Mouse (Mus musculus): ENCODE data around the gene Ly6g5c.

Ly6g5c gene

DNA sequence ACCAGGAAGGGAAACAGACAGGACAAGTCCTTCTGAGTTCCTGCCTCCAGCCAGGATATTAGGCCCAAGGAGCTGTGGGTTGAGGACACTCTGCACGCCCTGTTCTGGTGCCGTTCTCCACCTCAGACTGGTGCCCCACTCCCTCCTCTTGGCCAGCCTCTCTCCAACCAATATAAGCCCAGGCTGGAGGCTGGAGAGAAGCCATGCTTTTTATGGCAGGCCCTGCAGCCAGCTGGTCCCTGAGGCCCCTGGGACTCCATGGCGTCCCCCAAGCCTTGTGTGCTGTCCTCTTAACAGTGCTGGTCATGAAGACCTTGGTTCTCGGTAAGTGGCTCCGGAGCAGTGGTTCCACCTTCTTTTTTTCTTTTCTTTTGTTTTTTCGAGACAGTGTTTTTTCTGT is at the start of gene Ly6g5c:
TSS of gene Ly6g5c (plus strand) at position 183 of the 400 bp plus-strand sequence.
- no peak for DNase-seq (ENCODE audit: low spot score in 2 of 2)

DNA sequence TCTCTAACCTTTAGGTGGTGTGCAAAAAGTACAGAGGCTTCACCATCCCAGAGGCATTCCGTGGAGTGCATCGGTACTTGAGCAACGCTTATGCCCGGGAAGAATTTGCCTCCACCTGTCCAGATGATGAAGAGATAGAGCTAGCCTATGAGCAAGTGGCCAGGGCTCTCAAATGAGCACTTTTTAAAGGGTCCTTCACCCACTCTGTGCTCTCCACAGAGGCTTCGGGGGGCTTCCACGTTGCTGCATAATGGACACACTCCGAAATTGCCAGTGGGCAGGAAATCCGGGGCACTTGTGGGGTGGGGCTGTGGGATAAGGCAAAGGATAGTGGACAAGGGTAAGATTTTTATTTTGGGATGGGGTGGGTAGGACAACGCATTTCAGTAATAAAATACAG is 49.8 kb upstream of the Ly6g5c start:
- DNase-seq (ENCODE audit: low spot score in 2 of 2) = no peak

DNA sequence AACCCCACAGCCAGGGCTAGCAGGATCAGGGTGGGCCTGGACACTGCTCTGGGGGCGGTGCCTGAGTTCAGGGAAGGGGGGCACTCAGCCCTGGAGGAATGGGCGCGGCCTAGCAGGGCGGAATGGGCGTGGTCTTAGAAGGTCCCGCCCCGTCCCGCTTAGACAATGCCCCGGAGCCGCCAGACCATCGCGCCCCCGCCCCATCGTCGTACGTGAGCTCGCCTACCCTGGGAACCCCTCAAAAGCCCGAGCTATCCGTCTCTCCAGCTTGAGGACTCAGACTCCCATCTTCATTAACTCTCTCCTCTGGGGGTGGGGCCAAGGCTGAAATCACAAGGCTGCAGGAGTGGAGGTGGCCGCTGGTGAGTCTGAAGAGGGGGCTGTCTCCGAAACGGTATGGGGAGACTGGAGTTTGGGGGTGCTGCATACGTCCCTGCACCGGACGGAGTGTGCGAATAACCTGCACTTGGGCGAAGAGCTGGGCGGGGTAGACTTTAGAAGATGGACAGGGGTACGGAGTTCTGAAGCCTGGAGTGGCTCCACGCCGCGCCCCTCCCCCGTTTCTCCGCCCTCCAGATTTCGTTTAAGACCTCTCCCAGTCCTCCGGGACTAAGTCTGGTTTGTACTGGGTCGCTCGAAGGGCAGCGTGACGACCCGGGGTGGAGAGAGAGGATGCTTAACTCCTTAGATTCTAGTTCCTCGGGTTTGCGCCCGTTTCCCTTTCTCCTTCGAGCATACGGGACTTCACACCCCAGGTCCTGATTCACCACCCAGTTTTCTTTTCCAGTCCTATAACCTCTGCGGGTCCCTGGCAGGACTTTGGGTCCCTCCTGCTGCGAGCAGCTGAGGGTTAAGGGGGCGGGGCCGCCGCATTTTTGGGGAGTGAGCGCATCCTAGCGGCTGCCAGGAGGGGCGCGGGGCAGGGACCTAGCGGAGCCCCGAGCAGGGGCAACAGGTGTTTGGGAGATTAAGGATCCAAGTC is 48.9 kb upstream of the Ly6g5c start, which contains the start of gene Ddah2:
TSS of gene Ddah2 (plus strand) at position 125 of the 982 bp plus-strand sequence.
- peak; percentile 84 to 94 for DNase-seq (ENCODE audit: low spot score in 2 of 2)

DNA sequence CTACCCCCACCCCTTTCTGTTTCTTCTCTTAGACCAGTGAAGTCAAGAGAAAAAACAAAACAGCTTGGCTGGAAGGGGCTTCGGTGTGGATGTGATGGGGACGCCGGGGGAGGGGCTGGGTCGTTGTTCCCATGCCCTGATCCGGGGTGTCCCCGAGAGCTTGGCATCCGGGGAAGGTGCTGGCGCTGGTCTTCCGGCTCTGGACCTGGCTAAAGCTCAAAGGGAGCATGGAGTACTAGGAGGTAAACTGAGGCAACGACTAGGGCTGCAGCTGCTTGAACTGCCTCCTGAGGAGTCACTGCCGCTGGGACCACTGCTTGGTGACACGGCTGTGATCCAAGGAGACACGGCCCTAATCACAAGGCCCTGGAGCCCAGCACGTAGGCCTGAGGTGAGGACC is 48.0 kb upstream of the Ly6g5c start:
- no peak for DNase-seq (ENCODE audit: low spot score in 2 of 2)

DNA sequence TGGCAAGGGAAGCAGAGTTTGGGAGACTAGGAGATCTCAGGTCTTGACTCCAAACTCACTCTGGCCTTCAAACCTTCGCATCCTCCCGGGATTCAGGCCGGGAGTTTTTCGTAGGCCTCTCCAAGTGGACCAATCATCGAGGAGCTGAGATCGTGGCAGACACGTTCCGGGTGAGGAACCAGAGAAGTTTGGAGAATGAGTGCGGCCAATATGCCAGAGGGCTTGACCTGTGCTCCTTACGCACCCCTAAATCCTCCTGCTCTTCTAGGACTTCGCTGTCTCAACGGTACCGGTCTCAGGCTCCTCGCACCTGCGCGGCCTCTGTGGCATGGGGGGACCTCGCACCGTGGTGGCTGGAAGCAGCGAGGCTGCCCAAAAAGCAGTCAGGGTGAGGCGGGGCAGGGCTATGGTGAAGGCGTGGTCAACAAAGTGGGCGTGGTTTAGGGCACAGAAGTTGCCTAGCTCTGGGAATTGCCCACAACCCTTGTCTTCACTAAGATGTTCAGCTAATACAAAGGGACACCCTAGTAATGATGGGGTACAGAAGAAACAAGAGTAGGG is 47.3 kb upstream of the Ly6g5c start:
- no peak for DNase-seq (ENCODE audit: low spot score in 2 of 2)

DNA sequence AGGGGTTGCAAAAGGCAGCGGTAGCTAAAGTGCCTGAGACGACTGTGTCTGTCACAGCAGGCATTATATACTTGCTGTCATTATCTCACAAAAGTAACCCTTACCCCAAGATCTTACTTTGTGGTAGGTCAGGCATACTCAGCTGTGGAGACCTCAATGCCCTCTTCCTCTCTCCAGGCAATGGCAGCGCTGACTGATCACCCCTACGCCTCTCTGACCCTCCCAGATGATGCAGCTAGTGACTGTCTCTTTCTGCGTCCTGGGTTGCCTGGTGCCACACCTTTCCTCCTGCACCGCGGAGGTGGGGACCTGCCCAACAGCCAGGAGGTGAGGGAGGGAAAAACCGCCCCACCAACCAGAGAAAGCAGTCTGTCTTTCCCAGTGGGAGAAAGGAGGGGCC is 46.8 kb upstream of the Ly6g5c start:
- no peak for DNase-seq (ENCODE audit: low spot score in 2 of 2)

DNA sequence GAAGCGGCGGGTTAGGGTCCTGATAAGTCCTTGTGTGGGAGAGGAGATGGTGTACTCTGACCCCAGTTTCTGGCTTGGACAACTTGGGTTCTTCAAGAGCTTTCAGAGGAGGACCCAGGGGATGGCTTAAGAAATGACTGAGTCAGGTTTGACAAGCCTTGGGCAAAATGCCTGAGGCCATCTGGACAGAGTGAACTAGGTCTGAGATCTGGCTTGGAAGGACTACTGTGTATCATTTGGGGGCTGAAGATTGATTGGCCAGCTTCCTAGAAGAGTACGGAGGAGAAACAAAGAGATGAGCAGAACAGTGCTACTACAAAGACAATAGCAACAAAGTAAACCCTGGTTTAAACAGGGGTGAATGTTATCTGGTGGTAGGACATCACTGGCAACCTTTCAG is 44.6 kb upstream of the Ly6g5c start:
- no peak for DNase-seq (ENCODE audit: low spot score in 2 of 2)

DNA sequence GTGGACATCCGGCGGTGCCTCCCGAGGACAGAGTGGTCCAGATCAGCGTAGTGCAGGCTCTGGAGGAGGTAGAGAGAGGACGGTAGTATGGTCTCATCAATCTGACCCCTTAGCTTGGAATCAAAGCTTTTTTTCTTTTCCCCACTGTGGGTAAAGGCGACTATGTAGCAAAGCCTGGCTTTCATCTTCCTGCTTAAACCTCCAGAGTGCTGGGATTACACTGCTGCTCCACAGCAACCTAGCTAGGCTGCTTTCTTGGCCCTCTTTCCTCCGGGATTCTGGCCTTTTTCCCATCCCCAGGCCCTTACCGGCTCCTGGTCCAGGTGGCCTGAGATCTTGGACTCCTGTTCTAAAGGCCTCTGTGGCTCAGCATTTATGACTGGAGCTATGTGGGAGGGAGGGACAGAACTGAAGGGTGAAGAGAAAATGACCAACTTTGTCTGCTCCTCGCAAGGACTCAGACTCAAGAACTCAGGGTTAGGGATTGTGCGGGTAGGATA is 43.7 kb upstream of the Ly6g5c start:
- DNase-seq (ENCODE audit: low spot score in 2 of 2) = no peak

DNA sequence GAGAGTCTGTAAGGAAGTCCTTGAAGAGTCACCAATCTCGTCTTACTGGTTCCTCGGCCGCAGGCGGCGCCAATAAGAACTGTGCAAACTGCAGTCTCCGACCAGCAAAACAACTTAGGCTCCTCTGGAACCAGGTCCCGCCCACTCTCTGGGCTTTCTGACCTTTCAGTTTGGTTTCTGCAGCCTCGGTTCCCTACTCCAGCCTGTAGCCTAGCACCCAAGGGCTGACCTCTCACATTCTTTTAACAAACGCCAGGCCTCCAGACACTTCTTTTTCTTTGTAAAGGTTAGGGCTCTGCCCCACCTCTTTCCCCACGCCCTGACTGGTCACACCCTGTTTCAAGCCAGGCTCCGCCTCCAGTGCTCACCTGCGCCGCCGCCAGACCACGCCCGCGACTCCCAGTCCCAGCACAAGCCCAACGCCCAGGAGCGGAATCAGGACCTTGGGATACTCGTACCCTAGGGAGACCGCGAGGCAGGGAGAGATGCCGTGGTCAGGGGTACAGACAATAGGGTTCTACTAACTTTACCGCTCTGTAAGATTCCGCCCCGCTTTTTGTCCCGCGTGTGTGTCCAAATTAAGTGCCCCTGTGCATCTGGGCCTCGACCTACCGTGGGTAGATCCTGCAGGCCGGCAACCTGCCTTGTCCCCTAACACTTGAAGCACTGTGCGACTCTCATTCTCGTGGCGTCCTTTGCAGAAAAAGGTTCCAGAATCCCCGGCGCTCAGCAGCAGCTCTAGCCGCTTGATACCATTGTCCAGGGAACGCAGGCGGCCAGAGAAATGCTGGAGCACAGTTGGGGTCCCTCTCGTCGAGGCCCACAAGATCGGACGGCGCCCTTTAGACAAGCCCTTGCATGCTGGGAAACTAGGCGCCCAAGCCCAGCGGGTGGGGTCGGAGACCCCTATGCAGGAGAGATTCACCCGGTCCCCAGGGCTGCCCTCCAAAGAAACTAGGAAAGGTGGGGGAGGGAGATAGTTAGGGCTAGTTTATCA is 42.8 kb upstream of the Ly6g5c start, which contains the start of gene Ly6g6c:
TSS of gene Ly6g6c (plus strand) at position 438 of the 997 bp plus-strand sequence.
- no peak for DNase-seq (ENCODE audit: low spot score in 2 of 2)

DNA sequence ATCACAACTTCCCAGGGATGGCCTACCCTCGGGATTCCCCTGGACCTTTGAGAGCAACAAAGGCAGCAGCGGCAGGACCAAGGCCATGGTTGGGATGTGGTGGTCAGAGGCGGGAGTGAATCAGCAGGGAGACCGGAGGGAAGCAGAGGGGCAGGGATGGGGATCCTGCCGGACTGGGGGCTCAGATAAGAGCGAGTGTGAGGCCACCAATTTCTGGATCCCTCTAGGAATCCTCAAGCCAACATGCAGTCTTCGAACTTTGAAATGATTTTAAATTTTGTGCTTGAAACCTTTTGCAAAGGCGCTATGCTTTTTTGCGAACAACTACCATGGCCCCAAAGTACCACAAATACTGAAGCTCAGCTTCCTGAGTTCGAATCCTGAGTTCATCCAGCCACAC is 42.0 kb upstream of the Ly6g5c start, which contains the start of gene Mpig6b:
TSS of gene Mpig6b (minus strand) at position 101 of the 400 bp plus-strand sequence.
- DNase-seq (ENCODE audit: low spot score in 2 of 2) = no peak

DNA sequence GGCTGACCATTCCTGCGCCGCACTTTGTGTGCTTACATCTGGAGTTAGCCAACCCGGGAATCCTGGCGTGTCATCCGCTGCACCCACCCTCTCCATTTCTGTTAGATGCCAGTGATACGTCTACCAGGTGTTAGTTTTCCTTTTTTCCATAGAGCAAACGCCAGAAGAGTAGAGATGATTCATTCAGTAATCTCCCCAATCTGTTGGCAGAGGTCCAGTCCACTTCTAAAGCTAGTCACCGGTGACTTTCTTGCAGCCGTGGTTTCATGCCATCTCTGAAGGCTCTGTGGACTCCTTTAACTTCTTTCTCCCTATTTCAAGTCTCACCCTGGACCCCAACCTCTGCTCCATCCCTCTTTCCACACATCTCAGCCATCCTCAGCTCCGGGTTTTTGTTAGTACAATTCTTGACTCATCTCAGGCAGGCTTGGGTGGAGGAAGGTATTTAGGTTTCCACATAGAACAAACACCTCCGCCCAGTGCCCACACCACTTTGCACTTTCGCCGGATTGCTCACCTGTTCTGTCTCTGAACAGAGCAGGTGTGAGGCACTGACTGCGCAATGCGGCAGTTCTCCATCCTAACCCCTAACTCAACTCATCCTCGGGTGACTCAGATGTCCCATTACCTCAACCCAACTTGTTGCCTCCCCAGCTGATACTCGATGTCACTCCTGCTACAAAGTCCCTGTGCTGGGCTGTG is 39.7 kb upstream of the Ly6g5c start:
- no peak for DNase-seq (ENCODE audit: low spot score in 2 of 2)

DNA sequence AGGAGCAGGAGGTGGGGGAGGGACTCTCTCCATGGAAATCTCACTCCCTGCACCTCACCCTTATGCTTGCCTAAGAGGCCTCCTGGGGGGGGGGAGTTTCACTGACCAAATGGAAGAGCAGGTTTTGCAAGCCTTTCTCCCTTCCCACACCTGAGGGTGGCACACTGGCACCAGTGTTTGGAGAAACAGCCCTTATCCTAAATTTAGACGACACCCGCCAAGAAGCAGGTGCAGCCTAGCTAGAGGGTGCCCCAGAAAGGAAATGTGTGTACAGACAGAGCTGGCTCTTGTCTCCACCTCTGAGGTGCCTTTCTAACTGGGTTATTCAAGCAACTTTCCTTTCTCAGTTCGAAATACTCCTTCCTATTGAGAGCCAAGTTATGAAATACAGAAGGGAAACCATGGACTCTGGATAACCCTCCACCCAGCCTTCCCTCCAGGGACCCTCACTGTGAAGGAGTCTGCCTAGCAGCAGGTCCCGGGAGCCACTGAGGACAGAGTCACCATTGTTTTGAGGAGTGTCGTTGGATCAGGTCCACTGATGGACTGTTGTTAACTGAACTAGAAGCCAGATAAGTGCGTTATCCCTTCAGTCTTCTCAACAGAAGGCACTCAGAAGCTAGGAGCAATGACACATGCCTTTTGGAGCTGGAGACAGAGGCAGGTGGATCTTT is 37.4 kb upstream of the Ly6g5c start:
- peak; percentile 68 to 78 for DNase-seq (ENCODE audit: low spot score in 2 of 2)

DNA sequence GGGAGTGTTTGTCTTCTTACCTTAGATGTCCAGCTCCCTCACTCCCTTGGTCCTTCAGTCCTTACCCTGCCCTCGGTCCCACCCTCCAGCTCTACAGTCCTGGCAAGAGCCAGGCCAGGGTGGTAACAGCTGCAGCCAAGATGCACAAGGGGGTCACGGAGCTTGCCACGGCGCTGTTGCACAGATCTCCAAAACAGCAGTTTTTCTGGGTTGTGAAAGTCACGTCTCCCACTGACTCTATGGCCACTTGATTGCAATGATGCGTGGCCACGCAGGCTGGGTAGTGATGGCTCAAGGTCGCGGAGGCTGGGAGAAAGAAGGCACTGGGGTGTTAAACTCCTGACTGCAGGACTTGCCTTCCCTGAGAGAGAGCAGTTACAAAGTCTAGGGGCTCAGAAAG is 36.6 kb upstream of the Ly6g5c start:
- no peak for DNase-seq (ENCODE audit: low spot score in 2 of 2)

DNA sequence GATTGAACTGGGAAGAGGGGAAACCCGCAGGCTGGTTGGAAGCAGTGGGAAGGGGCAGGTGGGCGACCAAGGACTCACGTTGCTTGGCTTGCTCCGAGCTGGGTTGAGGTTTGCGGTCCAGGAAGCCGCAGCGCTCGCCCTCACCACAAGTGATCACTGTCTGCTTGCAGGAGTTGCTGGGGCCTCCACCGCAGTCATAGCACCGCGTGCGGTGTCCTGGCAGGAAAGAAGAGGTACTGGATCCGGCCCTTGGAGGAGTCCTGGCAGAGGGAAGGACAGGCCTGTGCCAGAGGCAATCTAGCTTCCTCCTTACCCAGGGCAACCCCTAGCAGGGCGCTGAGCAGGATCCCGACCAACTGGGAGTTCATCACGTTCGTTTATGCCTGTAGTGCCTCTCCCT is 34.0 kb upstream of the Ly6g5c start:
- DNase-seq (ENCODE audit: low spot score in 2 of 2) = peak; percentile 24 to 37

DNA sequence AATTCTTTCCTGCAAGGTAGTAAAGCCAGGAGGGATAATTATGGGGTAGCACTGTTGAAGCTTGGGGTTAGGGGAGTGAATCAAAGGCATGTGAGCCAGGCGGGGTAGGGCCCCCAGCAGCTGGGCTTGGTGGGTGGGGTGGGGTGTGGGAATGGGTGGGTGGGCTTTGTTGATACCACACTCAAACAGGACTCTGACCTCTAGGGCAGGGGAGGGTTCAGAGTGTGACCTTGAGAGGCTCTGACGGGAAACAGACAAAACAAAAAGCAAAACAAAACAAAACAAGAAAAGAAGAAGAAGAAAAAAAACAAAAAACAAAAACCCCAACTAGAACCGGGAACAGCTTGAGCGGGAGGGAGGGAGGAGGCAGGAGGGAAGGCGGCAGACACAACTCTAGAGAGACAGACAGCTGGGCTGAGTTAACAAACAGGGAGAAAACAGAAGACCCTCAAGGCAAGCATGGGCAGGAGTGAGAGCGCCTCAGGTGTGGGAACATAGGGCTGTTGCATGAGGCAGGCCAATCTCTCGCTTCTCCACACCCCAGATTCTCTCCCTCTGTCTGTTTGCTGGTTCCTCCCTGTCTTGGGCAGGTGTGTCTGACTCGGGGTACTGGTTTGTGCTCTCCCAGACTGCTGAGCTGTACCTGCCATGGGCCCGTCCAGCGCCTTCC is 31.4 kb upstream of the Ly6g5c start, which contains the start of gene Ly6g6e:
TSS of gene Ly6g6e (plus strand) at position 396 of the 670 bp plus-strand sequence.
- no peak for DNase-seq (ENCODE audit: low spot score in 2 of 2)

DNA sequence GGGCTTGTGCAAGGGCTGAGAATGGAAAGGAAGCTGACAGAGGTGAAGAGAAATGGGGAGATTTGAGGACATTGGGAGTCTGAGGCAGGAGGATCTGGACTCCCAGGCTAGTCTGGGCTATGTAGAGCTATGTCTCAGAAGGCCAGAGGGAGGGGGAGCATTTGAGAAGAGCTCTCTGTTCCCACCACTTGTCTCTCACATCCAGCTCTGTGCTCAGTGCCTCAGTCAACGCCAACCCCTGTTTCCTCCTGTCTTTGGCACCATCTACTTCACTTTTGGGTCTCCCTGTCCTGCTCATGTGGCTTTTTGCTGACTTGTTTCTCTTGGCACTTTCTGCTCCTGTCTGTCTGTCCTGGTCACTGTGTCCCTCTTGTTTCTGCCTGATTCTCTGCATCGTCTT is 30.8 kb upstream of the Ly6g5c start:
- no peak for DNase-seq (ENCODE audit: low spot score in 2 of 2)

DNA sequence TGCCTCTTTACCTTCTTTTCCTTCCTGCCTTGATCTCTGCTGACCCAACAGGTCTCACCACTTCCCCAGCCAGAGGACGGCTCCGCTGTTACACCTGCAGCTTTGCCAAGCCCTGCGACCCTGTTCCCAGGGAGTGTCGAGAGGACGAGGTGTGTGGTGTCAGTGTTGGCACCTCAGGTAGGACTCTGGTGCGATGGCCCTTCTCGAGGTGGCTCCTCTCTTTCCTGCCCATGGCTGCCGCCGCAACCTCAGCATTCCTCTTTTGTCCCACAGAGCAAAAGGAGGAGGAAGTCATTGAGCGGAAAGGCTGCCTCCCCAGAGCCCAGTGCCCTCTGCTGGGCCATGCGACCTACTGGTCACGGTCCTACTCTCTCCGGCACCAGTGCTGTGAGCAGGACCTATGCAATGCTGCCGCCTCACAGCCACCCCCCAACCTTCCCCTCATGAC is 30.3 kb upstream of the Ly6g5c start, which contains the start of gene Ly6g6d:
TSS of gene Ly6g6d (minus strand) at position 280 of the 448 bp plus-strand sequence.
- DNase-seq (ENCODE audit: low spot score in 2 of 2) = no peak

DNA sequence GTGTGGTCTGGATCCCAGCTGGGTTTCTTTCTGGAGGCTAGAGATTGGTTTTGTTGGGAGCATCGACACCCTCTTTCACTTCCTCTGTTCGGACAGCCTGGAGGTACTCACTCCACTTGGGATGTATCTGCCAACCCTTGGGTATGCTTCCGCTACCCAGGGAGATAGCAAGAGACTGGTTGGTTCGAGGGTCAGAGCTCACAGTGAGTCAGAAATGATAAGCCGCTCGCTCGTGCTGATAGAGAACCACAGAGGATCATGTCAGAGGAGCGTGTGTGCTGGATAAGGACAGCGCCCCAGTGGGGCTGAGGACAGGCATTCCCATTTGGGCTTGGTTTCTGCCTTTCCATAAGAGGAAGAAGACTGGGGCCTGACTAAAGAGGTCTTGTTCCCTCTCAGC is 28.3 kb upstream of the Ly6g5c start:
- DNase-seq (ENCODE audit: low spot score in 2 of 2) = no peak

DNA sequence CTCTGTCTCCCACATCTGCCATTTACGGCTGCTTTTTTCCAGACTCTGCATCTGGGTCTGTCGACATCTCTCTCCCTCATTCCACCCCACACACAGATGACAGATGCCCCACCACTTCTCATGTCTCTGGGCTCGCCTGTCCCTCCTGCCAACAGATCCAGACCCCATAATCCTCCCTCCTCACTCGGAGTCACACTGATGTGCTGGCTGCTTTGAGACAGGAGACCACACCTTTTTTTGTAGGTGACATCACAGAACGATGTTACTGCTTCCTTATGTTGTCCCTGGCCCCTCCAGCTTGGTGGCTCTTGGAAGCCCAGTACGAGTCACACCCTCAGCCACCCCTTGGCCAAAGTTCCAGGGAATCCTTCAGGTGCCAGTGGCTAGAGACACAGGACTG is 27.8 kb upstream of the Ly6g5c start:
- no peak for DNase-seq (ENCODE audit: low spot score in 2 of 2)

All from thymus, postnatal 10 days (tissue).